23 mouse cellular contexts compared by ENCODE assay signal in the genomic region with DNA sequence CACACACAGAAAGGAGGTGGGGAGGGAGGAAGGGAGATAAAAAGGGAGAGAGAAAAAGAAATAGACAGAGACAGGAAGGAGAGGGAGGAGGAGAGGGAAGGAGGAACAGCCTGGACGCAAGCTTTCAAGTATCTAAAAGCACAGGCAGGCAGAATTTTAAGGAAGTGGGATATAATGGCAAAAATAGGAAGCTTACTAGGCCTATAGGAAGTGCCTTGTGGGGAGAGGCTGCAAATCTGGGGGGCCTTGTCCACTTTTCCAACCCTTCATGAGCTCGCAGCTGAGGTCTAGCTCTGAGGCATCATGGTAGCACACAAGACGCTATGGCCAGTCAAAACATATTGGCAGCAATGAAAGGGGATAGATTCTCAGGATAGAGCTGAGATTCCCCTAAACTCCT. TPM values are rescaled to one million over a fixed set of nuclear protein-coding genes. Genes with fewer than 3 reads are reported as not detected.
DNase-seq lines count a peak whose midpoint lies in the region; ATAC-seq and TF ChIP-seq lines count a peak whose summit lies in the region.
"Had no signal": no experiment of that assay in that cellular context is flagged by ENCODE, and none has a peak within 500 bp of the region (broad histone marks: within the 10 kb centered on the region; RNA-seq: fewer than 3 reads in every experiment).

No protein-coding gene starts in this region.

- no peak overlapping the region for H3K4me2 ChIP-seq in stomach, embryonic 16.5 days (ENCODE audit: low read depth, low read length)
- no peak overlapping the region for H3K4me2 ChIP-seq in stomach, postnatal 0 days (replicated peaks; ENCODE audit: low read depth)
- H3K4me2 ChIP-seq: kidney, embryonic 15.5 days; midbrain, embryonic 12.5 days; neural tube, embryonic 13.5 days had no signal

- H3K9ac ChIP-seq in stomach, embryonic 16.5 days (ENCODE audit: low read length), result no peak overlapping the region; the same call in 1 of the 2 replicates
- no peak overlapping the region for H3K9ac ChIP-seq in stomach, postnatal 0 days (ENCODE audit: low read length)
- H3K9ac ChIP-seq: kidney, embryonic 15.5 days; liver, embryonic 14.5 days; midbrain, embryonic 12.5 days; neural tube, embryonic 13.5 days had no signal

- no peak overlapping the region for H3K4me3 ChIP-seq in heart, embryonic 10.5 days
- no peak overlapping the region for H3K4me3 ChIP-seq in stomach, embryonic 16.5 days (replicated peaks; ENCODE audit: low read length)
- H3K4me3 ChIP-seq in stomach, postnatal 0 days (ENCODE audit: low read depth, low read length), result no peak overlapping the region
- H3K4me3 ChIP-seq in limb, embryonic 10.5 days, result no peak overlapping the region
- H3K4me3 ChIP-seq: kidney, embryonic 15.5 days; layer of hippocampus, adult 2 months; left cerebral cortex, adult 2 months; midbrain, embryonic 12.5 days; neural tube, embryonic 13.5 days had no signal

- H3K27me3 ChIP-seq in heart, embryonic 10.5 days (ENCODE audit: insufficient read depth, poor library complexity, severe bottlenecking), result peaks cover 23% of the 10 kb centered on the region
- no peaks in the 10 kb centered on the region for H3K27me3 ChIP-seq in stomach, embryonic 16.5 days (ENCODE audit: control insufficient read depth, insufficient read depth, low read length)
- H3K27me3 ChIP-seq in stomach, postnatal 0 days (ENCODE audit: control insufficient read depth, insufficient read depth, low read length), result no peaks in the 10 kb centered on the region
- H3K27me3 ChIP-seq in limb, embryonic 10.5 days (ENCODE audit: low read depth, poor library complexity, severe bottlenecking), result peaks cover 19% of the 10 kb centered on the region
- H3K27me3 ChIP-seq: kidney, embryonic 15.5 days had no signal

- H3K9me3 ChIP-seq in heart, embryonic 10.5 days, result no peaks in the 10 kb centered on the region
- H3K9me3 ChIP-seq in stomach, embryonic 16.5 days (replicated peaks; ENCODE audit: control insufficient read depth, low read length), result no peaks in the 10 kb centered on the region
- no peaks in the 10 kb centered on the region for H3K9me3 ChIP-seq in stomach, postnatal 0 days (ENCODE audit: control insufficient read depth, low read length)
- no peaks in the 10 kb centered on the region for H3K9me3 ChIP-seq in limb, embryonic 10.5 days (replicated peaks)
- H3K9me3 ChIP-seq: kidney, embryonic 15.5 days; midbrain, embryonic 12.5 days; neural tube, embryonic 13.5 days had no signal

- ATAC-seq in stomach, embryonic 16.5 days (ENCODE audit: insufficient read depth, low FRiP score), result no peak
- no peak for ATAC-seq in stomach, postnatal 0 days (ENCODE audit: low FRiP score, low TSS enrichment)
- ATAC-seq: forebrain, embryonic 14.5 days; hindbrain, embryonic 16.5 days had no signal

- 69% methylated on average over 3 of the region's 3 CpGs for WGBS in heart, embryonic 10.5 days
- WGBS in stomach, embryonic 16.5 days, result 72% methylated on average over 3 of the region's 3 CpGs
- 76% methylated on average over 3 of the region's 3 CpGs for WGBS in stomach, postnatal 0 days
- WGBS in limb, embryonic 10.5 days, result 92% methylated on average over 3 of the region's 3 CpGs

- TF ChIP-seq CTCF in stomach, postnatal 0 days (IDR thresholded peaks at IDR 0.05; ENCODE audit: low read depth), result no peak

- peak overlapping the region; percentile 70; the same call in 1 of the 2 replicates for H3K27ac ChIP-seq in heart, embryonic 10.5 days
- peak overlapping the region; percentile 38 for H3K27ac ChIP-seq in stomach, embryonic 16.5 days (ENCODE audit: low read length)
- no peak overlapping the region for H3K27ac ChIP-seq in stomach, postnatal 0 days (replicated peaks)
- 0 out of 2 replicates have a peak overlapping the region, but pooled peaks have one; percentile 30 for H3K27ac ChIP-seq in limb, embryonic 10.5 days
- H3K27ac ChIP-seq: kidney, embryonic 15.5 days; layer of hippocampus, adult 2 months; left cerebral cortex, adult 2 months; liver, embryonic 14.5 days; midbrain, embryonic 12.5 days; neural tube, embryonic 13.5 days had no signal

- no peaks in the 10 kb centered on the region for H3K36me3 ChIP-seq in heart, embryonic 10.5 days
- H3K36me3 ChIP-seq in stomach, embryonic 16.5 days (ENCODE audit: control insufficient read depth, insufficient read depth, low read length), result no peaks in the 10 kb centered on the region
- no peaks in the 10 kb centered on the region for H3K36me3 ChIP-seq in stomach, postnatal 0 days (ENCODE audit: control insufficient read depth, insufficient read depth, low read length)
- H3K36me3 ChIP-seq in limb, embryonic 10.5 days, result no peaks in the 10 kb centered on the region
- H3K36me3 ChIP-seq: kidney, embryonic 15.5 days; midbrain, embryonic 12.5 days; neural tube, embryonic 13.5 days had no signal

- no peak for DNase-seq in heart, embryonic 10.5 days (ENCODE audit: low spot score)
- DNase-seq in heart, postnatal 4 days, result no peak
- DNase-seq in stomach, postnatal 0 days (ENCODE audit: low spot score), result no peak
- no peak for DNase-seq in limb, embryonic 10.5 days (ENCODE audit: low spot score)
- no peak for DNase-seq in layer of hippocampus, adult 11-12 months (ENCODE audit: low spot score)
- DNase-seq in spleen, postnatal 10 days (ENCODE audit: low spot score in 2 of 2), result no peak
- DNase-seq: adrenal gland, postnatal 25 days; cerebellum, adult 2 months; cerebellum, postnatal 14 days; kidney, adult 18-20 months; kidney, postnatal 25 days; lung, adult 2 months; lung, postnatal 10 days; thymus, postnatal 14 days had no signal

- peaks cover 81% of the 10 kb centered on the region for H3K4me1 ChIP-seq in heart, embryonic 10.5 days
- peaks cover 49% of the 10 kb centered on the region for H3K4me1 ChIP-seq in stomach, embryonic 16.5 days (ENCODE audit: control insufficient read depth, insufficient read depth, low read length)
- 0 out of 2 replicates have a peak, but pooled peaks cover 2% of the 10 kb centered on the region for H3K4me1 ChIP-seq in stomach, postnatal 0 days (replicated peaks; ENCODE audit: control insufficient read depth, insufficient read depth)
- peaks cover 79% of the 10 kb centered on the region for H3K4me1 ChIP-seq in limb, embryonic 10.5 days

- no peak for TF ChIP-seq EP300 in stomach, postnatal 0 days (optimal IDR thresholded peaks at IDR 0.05)

RNA-seq across cellular contexts. Expression of a gene that starts 22.3 kb away (rescaled TPM):
- 2.0 and 4.6 TPM in 2 replicates for polyA plus RNA-seq in heart, embryonic 10.5 days (2016; fragmentation: Nextera tagmentation; extraction: Ambion mirVana)
- 10 to 100 TPM; 18.8 to 21.3 TPM for total RNA-seq in heart, postnatal 4 days (2021)
- polyA plus RNA-seq in stomach, embryonic 16.5 days (2015; fragmentation: Nextera tagmentation; extraction: Ambion mirVana), result 3.1 and 3.3 TPM in 2 replicates
- 2.0 and 2.2 TPM in 2 replicates for polyA plus RNA-seq in stomach, postnatal 0 days (2015; fragmentation: Nextera tagmentation; extraction: Ambion mirVana)
- polyA plus RNA-seq in limb, embryonic 10.5 days (2016; fragmentation: Nextera tagmentation; extraction: Ambion mirVana), result 1.0 and 3.2 TPM in 2 replicates
